Mouse (Mus musculus) induced T-regulatory cell, adult 2 months (primary cell): ENCODE measurements around the gene Psg29.

ENCODE experiments used
- DNase-seq: peaks from one replicate; pipeline ENCODE4 v3.0.0-alpha.2; 2012; ENCODE audit warnings: low read depth

Psg29 gene

GRCm38 (mm10) chr7:17203177-17203576, at the start of gene Psg29:
Gene Psg29 (plus strand): TSS chr7:17203477.
- DNase-seq = no peak

DNA sequence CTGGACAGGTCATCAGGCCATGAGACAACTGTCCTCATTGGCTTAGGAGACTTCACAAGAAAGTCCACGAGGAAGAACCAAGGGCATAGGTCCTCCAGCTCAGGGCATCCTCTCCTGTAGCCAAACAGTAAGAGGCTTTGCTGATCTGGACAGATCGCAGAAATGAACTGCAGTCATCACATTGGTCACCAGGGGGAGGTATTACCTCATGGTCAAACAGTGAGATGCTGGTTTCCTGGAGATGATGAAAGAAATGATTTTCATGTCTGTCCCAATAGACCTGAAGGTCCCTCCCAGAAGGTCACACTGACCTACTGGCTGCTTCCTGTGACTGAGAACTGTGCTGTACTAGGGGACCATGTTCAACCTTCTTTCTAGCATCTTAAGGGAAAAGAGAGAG, 47.6 kb upstream of the Psg29 start:
- DNase-seq = peak; percentile 77

DNA sequence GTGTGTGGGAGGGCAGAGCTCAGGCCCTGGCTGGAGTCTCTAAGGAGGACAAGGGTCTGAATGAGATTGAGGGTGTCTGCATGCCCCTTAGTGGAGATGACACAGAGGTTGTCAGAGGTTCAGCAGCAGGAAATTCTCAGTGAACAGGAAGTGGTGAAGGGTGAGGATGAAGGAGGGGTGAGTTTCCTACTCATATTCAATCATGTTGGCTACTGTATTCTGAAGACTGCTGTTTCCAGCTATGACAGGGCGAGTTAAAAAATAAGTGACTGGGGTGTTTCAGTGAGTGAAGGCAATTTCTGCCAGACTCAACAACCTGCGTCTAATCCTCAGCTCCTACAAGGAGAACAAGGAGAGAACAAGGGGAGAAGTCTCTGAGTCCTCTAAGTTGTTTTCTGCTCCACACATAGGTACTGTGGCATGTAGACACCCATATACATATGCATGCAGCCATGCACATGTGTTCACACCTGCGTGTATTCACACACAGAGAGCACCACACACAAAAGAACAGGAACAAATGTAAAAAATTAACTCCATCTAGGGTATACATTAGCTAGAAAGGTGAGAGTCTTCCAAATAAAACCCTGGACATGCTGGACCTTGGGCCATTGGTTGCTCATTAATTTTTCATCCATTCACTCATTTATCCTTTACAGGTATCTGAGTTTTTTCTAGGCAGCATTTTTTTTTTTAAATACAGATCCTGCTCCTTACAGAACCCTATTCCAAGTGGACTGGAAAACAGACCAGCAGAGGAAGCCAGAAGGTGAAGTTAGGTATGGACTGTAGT, 46.2 kb upstream of the Psg29 start:
- DNase-seq = peak; percentile 40

GRCm38 (mm10) chr7:17159011-17159410, 44.3 kb upstream of the Psg29 start:
- no peak for DNase-seq

DNA sequence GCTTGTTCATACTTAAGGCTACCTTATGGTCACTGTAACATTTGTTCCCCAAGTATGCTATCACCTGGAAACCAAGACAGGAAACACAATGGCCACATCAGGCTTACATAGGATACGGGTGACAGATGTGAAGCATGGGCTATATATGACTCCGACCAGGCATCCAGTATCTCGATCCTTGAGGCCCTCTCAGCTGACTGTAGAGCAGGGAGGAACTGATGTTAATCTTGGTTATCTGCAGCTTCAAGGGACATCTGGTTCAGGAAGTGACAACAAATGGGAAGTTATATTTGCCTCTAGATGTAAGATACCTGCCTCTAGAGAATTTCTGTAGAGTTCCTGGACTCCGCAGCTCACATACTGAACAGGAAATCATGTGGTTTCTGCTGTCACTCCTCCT, 31.4 kb upstream of the Psg29 start:
- DNase-seq = no peak

GRCm38 (mm10) chr7:17205530-17206184, 2.4 kb downstream of the Psg29 start:
- no peak for DNase-seq
